Mouse (Mus musculus): ENCODE data around the gene Tnip1. TPM values are rescaled to one million over a fixed set of nuclear protein-coding genes. Genes with fewer than 3 reads are reported as not detected.
"Not testable (repeated sequence)": the region's sequence is repeated elsewhere in the genome, so short reads cannot be mapped to it uniquely, and the experiment has no call there.

Gene Tnip1
- total RNA-seq, 2 experiments from 2014 or later, result 34.7 to 35.6 TPM

- DNase-seq (ENCODE audit: low spot score in 2 of 2), result no peak
Observed at GRCm38 (mm10) chr11:54972789-54973188, 10.1 kb upstream of the Tnip1 start.

DNA sequence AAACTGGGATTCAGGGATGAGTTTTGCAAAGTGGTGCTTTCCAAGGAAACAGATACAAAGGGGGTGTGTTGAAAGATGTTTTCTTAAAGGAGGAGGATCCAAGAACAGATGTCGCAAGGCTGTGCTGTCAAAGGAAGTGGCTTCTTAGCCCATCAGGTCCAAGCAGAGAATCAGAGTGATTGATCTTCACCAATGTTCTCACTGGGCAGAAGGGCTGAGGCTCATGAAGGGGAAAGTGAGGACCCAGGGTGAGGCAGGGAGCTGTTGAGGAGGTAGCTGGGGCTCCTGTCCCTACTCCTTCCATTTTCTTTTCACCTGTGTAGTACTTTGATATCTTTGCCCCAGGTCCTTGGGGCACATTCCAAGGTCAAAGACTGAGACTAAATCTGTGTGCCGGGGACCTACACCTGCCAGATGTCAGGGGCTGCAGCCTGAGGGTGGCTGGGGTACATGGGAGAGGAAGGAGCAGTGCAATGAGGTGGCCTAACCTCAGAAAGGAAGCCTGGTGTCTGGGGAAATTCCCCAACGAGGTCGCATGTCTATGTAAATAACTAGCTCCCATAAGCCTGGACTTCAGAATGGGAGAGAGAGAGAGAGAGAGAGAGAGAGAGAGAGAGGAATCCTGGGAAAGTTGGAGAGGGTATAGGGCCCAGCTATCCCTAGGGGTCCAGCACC, 9.5 kb upstream of the Tnip1 start:
- DNase-seq (ENCODE audit: low spot score in 2 of 2), result no peak

GRCm38 (mm10) chr11:54971365-54972048, 8.8 kb upstream of the Tnip1 start:
- DNase-seq (ENCODE audit: low spot score in 2 of 2), result no peak

- DNase-seq (ENCODE audit: low spot score in 2 of 2), result no peak
Observed at GRCm38 (mm10) chr11:54965234-54965633, 2.5 kb upstream of the Tnip1 start.

DNA sequence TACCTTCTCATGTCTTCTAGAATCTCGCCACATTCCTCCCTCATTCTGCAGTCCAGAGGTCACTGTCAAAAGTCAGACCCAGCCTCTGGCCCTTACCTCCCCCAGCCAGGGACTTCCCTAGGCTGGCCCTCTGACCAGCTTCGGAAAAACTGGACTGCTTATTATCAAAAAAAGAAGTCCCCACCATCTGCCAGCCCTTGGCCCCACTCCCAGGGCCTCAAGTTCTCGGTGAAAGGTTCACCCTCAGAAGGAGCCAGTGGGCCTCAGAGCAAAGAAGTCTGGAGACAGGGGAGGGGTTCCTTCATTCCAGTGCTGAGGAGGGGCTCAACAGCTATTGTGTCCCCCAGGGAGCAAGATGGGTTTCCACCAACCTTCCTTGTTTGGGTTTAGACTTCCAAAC, 796 bp downstream of the Tnip1 start:
- no peak for DNase-seq (ENCODE audit: low spot score in 2 of 2)

- DNase-seq (ENCODE audit: low spot score in 2 of 2), result no peak
Observed at GRCm38 (mm10) chr11:54961164-54961850, 1.4 kb downstream of the Tnip1 start.

GRCm38 (mm10) chr11:54960251-54960650, 2.5 kb downstream of the Tnip1 start:
- no peak for DNase-seq (ENCODE audit: low spot score in 2 of 2)

- no peak for DNase-seq (ENCODE audit: low spot score in 2 of 2)
Observed at GRCm38 (mm10) chr11:54958571-54959073, 4.1 kb downstream of the Tnip1 start.

GRCm38 (mm10) chr11:54957708-54958107, 5.0 kb downstream of the Tnip1 start:
- DNase-seq (ENCODE audit: low spot score in 2 of 2), result not testable (repeated sequence)

GRCm38 (mm10) chr11:54956912-54957311, 5.8 kb downstream of the Tnip1 start:
- no peak for DNase-seq (ENCODE audit: low spot score in 2 of 2)

DNA sequence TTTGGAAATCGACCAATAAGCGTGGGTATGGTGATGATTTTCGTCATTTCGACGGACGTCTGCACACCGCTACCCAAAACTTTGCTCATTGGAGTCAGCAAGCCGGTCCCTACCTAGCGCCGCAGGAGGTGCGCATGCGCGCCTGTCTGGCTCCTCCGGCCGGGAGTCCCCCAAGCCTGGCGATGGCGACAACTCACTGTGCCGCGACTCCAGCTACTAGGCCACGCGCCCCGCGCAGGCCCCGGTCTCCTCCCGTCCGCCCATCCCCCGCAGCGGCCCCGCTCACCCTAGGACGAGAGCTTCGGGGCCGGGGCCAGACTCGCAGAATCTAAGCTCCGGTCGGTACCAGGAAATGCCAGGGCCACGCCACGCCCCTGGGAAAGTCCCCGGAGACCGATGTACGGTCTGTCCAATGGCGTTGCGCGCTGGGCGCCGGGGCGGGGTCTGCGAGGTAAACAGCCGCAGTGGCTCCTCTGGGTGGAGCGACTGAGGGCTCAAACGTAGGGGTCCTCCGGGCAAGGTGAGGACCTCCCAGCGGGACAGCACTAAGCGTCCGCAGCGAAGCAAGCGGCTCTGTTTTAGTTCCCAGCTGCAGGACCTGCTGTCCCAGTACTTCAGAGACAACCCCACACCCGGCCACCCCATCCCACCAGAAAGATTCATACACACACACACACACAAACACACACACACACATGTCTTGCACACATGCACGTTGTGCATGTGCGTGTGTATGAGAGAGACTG, 6.8 kb downstream of the Tnip1 start:
- DNase-seq (ENCODE audit: low spot score in 2 of 2), result peak; percentile 98

GRCm38 (mm10) chr11:54955400-54955734, 7.3 kb downstream of the Tnip1 start:
- DNase-seq (ENCODE audit: low spot score in 2 of 2), result not testable (repeated sequence)

- no peak for DNase-seq (ENCODE audit: low spot score in 2 of 2)
Observed at GRCm38 (mm10) chr11:54954716-54955115, 8.0 kb downstream of the Tnip1 start.

DNA sequence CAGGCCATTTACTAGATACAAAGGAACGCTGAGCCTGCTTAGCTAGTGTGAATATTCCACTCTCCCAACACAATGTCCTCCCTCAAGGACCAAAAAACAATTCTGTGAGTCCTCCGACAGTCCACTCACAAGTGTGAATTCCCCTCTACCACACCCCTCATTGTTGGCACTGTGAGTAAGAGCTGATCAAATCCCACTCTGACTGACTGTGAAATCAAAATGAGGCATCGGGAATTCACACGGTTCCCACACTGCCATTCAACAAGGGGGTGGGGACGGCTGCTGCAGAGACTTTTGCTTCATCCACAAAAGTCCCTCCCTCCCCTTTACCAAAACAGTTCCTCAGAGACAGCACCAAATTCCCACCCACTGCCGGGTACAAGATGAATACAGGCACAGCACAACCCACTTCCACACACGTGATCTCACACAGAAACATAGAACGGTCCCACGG, 8.7 kb downstream of the Tnip1 start:
- DNase-seq (ENCODE audit: low spot score in 2 of 2), result peak in 1 of 2 experiments; percentile 24

GRCm38 (mm10) chr11:54952651-54953050, 10.1 kb downstream of the Tnip1 start:
- DNase-seq (ENCODE audit: low spot score in 2 of 2), result no peak

GRCm38 (mm10) chr11:54950684-54951083, 12.0 kb downstream of the Tnip1 start:
- DNase-seq (ENCODE audit: low spot score in 2 of 2), result no peak

- DNase-seq (ENCODE audit: low spot score in 2 of 2), result no peak
Observed at GRCm38 (mm10) chr11:54949717-54950116, 13.0 kb downstream of the Tnip1 start.

DNA sequence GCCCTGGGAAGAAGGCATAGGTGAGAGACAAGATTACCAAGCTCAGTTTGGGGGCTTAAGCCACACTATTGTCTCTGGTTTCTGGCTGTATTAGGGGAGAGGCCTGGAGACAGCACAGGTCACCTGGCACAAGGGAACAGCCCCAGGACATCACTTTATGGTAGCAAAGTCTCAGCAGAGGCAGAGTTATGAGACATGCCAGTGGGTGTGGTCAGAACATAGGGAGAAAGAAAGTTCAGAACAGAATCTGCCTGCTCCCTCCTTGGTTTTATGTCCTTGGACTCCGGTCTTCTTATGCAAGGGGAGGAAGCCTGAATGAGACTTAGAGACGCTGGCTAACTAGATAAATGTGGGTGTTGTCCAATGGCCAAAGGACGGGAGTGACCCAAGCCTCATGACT, 18.0 kb downstream of the Tnip1 start:
- DNase-seq (ENCODE audit: low spot score in 2 of 2), result no peak

DNA sequence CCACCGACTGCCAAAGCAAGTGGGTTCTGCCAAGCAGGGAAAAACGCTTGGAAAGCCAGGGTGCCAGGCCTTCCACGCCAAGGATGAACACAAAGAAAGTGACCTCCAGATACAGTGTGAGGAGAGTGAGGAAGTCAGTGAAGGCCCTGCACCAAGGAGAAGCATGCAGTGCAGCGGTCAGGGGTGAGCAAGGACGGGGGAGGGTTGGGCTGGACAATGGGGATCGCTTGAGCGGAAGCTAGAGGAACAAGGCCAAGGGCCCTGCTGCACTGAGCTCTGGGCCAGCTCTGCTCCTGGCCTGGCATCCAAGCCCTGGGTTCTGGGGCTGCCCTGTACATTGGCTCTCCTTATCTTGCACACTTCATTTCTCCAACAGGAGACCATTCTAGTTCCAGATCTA, 22.7 kb downstream of the Tnip1 start:
- no peak for DNase-seq (ENCODE audit: low spot score in 2 of 2)

- no peak for DNase-seq (ENCODE audit: low spot score in 2 of 2)
Observed at GRCm38 (mm10) chr11:54939501-54939900, 23.2 kb downstream of the Tnip1 start.

DNA sequence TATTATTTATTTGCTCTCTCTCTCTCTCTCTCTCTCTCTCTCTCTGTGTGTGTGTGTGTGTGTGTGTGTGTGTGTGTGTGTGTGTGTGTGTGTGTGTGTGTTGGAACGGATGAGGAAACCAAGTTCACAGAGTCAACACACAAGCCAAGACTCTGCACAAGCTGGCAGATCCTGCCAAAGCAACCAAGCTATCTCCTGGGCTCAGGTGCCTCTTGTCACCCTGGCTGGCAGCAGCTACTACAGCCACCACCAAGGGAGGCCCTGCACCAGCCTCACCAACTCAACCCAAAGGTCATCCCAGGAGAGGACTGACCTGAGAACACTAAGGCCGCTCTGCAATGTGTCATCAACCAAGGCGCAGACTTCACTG, 26.0 kb downstream of the Tnip1 start:
- no peak for DNase-seq (ENCODE audit: low spot score in 2 of 2)

Measured in left cerebral cortex, adult 18-20 months (tissue).